Mouse (Mus musculus): ENCODE data around the gene Dimt1.
"Not testable (repeated sequence)": the region's sequence is repeated elsewhere in the genome, so short reads cannot be mapped to it uniquely, and the experiment has no call there.

Gene Dimt1

DNA sequence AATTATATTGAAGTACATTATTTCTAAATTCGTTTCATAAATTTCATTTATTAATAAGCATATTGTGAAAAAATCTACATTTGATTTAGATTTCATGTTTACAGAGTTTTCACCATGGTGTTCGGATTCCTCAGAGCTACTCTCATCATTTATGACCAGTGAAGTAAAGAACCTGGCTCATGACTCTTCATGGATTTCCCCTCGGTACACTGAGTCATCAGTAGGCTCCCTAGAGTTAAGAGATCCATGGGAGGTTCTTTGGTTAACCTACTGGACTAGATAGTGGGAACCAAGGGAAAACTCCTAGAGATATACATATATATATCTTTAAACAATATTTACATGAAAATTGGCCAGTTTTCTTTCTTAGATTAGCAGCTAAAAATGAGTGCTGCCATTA, 13.6 kb downstream of the Dimt1 start:
- DNase-seq (ENCODE audit: low spot score in 2 of 2): no peak

DNA sequence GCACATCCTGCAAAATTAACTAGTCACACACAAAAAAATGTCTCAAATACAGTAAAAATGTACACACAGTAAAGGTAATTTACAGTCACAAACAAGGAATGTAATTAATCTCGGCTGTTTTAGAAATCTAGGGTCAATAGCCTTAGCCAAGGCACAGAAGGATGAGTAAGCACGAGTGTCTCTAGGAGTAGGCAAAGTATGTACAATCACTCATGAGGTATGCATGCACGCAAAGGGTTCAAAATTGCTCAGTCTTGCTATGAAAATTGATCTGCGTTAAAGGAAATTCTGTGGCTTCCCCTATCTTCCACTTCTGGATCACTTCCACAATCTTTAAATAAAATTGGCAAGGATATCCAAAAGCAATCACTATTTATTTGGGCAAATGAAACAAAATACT, 14.6 kb downstream of the Dimt1 start:
- DNase-seq (ENCODE audit: low spot score in 2 of 2): no peak

DNA sequence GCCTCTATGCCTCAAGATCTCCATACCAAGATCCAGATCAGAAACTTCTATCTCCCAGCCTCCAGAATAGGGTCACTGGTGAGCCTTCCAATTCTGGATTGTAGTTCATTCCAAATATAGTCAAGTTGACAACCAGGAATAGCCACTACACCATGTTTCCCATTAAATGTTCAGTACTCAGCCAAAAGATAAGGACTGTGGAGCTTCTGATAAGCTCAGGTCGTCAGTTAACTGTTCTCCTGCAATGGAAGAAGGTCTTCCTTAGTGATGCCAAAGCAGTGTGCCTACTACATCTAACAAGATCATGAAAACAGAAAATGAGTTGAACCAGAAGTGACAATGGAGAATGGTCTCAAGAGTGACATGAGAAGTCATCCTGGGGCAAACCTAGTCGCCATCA, 50.0 kb downstream of the Dimt1 start:
- DNase-seq (ENCODE audit: low spot score in 2 of 2): no peak

DNA sequence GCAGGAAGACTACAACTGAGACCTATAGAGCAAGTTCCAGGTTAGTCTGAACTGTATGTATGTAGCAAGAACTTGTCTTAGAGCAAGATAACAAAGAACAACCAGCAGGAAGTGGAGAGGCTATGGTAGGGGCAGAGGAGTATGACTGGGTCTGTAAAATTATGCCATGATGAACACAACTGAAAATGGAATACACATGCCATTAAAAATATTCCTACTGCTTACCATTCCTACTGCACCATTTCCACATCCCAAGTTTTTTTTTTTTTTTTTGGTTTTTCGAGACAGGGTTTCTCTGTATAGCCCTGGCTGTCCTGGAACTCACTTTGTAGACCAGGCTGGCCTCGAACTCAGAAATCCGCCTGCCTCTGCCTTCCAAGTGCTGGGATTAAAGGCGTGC, 50.6 kb downstream of the Dimt1 start:
- DNase-seq (ENCODE audit: low spot score in 2 of 2): not testable (repeated sequence)

DNA sequence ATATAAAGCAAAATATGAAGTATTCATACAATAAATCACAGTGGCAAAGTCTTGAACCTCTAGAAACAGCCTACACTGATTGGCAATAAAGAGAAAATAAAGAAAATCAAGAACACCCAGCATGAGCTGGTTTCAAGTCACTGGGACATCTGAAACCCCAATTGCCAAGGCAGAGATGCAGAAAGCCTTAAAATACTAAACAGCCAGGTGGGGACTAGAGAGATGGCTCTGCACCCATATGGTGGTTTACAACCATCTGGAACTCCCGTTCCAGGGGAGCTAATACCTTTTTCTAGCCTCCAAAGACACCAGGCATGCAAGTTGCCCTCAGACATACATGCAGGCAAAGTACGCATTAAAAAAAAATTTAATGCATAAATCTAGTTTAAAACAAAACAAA, 51.1 kb downstream of the Dimt1 start:
- no peak for DNase-seq (ENCODE audit: low spot score in 2 of 2)

DNA sequence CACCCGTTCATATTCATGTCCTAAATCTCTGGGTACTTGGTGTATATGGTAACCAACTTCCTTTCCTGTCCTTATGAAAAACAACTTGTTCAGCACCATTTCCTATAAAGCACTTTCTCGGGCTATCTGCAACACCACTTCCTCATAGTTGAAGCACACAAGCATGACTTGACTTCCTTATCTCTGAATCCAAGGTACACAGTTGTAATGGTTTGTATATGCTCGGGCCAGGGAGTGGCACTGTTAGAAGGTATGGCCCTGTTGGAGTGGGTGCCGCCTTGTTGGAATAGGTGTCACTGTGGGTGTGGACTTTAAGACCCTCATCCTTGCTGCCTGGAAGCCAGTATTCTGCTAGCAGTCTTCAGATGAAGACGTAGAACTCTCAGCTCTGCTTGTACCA, 51.7 kb downstream of the Dimt1 start:
- DNase-seq (ENCODE audit: low spot score in 2 of 2): no peak

DNA sequence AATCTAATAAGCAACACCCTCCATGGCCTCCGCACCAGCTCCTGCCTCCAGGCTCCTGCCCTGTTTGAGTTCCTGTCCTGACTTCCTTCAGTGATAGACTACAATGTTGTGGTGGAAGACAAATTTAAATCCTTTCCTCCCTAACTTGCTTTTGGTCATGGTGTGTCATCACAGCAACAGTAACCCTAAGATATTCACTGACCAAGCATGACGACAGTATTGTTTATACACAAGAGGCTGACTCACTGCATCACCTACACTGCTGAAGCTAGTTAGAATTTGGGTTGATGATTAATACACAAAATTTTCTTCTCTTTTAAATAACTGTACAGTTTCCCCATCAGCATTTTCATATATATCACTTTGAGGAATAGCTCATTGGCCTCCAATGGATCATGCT, 56.3 kb downstream of the Dimt1 start:
- DNase-seq (ENCODE audit: low spot score in 2 of 2): no peak

DNA sequence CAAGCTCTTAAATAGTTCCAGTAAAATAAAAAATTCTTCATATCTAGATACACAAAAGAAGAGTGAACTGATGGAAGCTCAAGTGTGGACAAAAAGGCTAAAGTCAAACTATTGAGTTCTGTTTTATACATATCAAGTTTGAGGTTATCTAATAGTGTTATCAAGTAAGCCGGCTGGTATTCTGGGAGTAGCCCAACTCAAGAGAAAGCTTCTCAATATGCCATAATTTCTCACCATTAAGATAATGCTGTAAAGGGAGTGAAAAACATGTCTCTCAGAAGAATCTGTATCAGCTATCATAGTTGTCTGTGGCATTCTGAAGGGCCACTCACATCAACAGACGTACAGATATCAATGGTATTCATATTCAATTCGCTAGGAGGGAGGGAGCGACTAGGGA, 61.2 kb downstream of the Dimt1 start:
- no peak for DNase-seq (ENCODE audit: low spot score in 2 of 2)
